Comparison of ENCODE assay signal across 8 mouse cellular contexts in the genomic region with DNA sequence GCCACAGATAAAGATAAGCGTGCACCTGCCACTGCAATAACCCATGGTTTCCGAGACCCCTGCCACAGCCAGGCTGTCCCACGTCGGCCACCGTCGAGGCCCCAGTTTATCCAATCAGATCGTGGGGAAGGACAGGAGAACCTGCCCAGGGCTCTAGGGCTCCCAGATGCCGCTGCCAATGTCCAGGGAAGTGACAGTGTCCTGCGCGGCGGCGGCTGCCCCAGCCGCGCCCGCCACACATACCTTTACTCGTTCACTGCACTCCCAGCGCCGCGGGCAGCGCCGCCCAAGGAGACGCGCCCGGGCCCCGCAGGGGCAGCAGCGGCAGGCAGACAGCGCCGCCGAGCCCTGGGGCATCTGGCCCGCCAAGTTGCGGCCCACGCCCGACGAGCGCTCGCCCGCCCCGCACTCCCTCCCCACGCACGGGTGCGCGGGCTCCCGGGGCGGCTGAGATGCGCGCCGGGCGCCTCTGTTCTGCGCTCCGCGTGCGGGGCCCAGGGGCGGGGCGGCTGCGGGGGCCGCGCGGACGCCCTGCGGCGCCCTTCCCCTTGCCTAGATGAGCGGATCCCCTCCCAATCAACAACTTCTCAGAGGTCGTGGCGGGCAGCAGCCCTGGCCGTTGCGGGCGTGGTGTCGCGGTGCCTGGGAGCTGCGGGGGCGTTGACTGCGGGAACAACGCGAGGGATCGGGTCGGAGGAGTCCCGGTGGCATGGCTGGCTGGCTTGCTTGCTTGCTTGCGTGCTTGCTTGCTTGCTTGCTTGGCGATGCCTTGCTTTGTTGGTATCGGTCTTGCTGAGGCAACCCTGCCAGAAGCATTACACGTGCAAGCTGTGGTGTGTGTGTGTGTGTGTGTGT. TPM values are rescaled to one million over a fixed set of nuclear protein-coding genes. Genes with fewer than 3 reads are reported as not detected.
DNase-seq lines count a peak whose midpoint lies in the region; ATAC-seq and TF ChIP-seq lines count a peak whose summit lies in the region.
"Had no signal": no experiment of that assay in that cellular context is flagged by ENCODE, and none has a peak within 500 bp of the region (broad histone marks: within the 10 kb centered on the region; RNA-seq: fewer than 3 reads in every experiment).

A gene (minus strand): TSS at position 811 of the 855 bp plus-strand sequence.

- no peaks in the 10 kb centered on the region for H3K9me3 ChIP-seq in limb, embryonic 10.5 days (replicated peaks)
- no peaks in the 10 kb centered on the region for H3K9me3 ChIP-seq in neural tube, embryonic 12.5 days

- peak within 1 kb of the TSS; percentile 76 for H3K4me3 ChIP-seq in limb, embryonic 10.5 days
- H3K4me3 ChIP-seq in neural tube, embryonic 12.5 days, result peak within 1 kb of the TSS; percentile 83

- TF ChIP-seq CTCF in brain, embryonic 14.5 days (IDR thresholded peaks at IDR 0.05; ENCODE audit: borderline replicate concordance, extremely low read depth, insufficient read depth, insufficient read length), result no peak

- H3K4me2 ChIP-seq in neural tube, embryonic 12.5 days (replicated peaks), result peak within 1 kb of the TSS; percentile 79

- peak; percentile 91 for DNase-seq in brain, embryonic 14.5 days (ENCODE audit: low read depth)
- peak; percentile 77 for DNase-seq in embryo, embryonic 9.5 days (ENCODE audit: extremely low spot score)
- DNase-seq in gastrocnemius, postnatal 4 days (ENCODE audit: low spot score in 2 of 2), result peak; percentile 21 to 33
- DNase-seq in kidney, adult 9 months, result peak; percentile 12
- DNase-seq in limb, embryonic 10.5 days (ENCODE audit: low spot score), result peak; percentile 75
- DNase-seq in urinary bladder, postnatal 14 days (ENCODE audit: low spot score), result peak; percentile 16

- ATAC-seq in neural tube, embryonic 12.5 days (ENCODE audit: low FRiP score, low read depth), result peak; percentile 89

- peak within 1 kb of the TSS; percentile 89 for H3K9ac ChIP-seq in neural tube, embryonic 12.5 days

- 0 out of 2 replicates have a peak, but pooled peaks have one; percentile 9 for TF ChIP-seq POLR2A in brain, embryonic 14.5 days (IDR thresholded peaks at IDR 0.05; ENCODE audit: borderline replicate concordance, extremely low read depth, insufficient read depth, insufficient read length, poor library complexity, severe bottlenecking)

- H3K36me3 ChIP-seq in limb, embryonic 10.5 days, result no peaks in the 10 kb centered on the region
- H3K36me3 ChIP-seq in neural tube, embryonic 12.5 days, result no peaks in the 10 kb centered on the region

- peak within 1 kb of the TSS; percentile 76 for H3K27ac ChIP-seq in limb, embryonic 10.5 days
- H3K27ac ChIP-seq in neural tube, embryonic 12.5 days, result peak within 1 kb of the TSS; percentile 32; the same call in 1 of the 2 replicates

- WGBS in limb, embryonic 10.5 days, result under 1% methylated on average over 78 of the region's 81 CpGs
- WGBS in neural tube, embryonic 12.5 days, result under 1% methylated on average over 75 of the region's 81 CpGs

- H3K27me3 ChIP-seq in limb, embryonic 10.5 days (ENCODE audit: low read depth, poor library complexity, severe bottlenecking), result peaks cover 29% of the 10 kb centered on the region
- no peaks in the 10 kb centered on the region for H3K27me3 ChIP-seq in neural tube, embryonic 12.5 days (replicated peaks)

- peaks cover 10% of the 10 kb centered on the region; the same call in 1 of the 2 replicates for H3K4me1 ChIP-seq in limb, embryonic 10.5 days
- H3K4me1 ChIP-seq in neural tube, embryonic 12.5 days, result no peaks in the 10 kb centered on the region

RNA-seq across cellular contexts. Expression of the gene that starts here (rescaled TPM):
- 12.4 and 12.9 TPM in 2 replicates for polyA plus RNA-seq in brain, embryonic 14.5 days (2012; rRNA removed)
- 1 to 10 TPM; 1.1 to 1.8 TPM for total RNA-seq in gastrocnemius, postnatal 4 days (2021)
- polyA plus RNA-seq in limb, embryonic 10.5 days (2016; fragmentation: Nextera tagmentation; extraction: Ambion mirVana), result 0.18 TPM in 1 of 2 replicates, not detected in the other
- 7.2 and 7.6 TPM in 2 replicates for polyA plus RNA-seq in neural tube, embryonic 12.5 days (2016; fragmentation: Nextera tagmentation; extraction: Ambion mirVana)
- total RNA-seq: hematopoietic stem cell, adult 5-6 weeks had no signal

Comparison
In these comparisons a context has a peak if more than half of its experiments do, and no peak if none do; other contexts are left out.
1. Peak in every context shown above with its lines: DNase-seq, ATAC-seq, H3K4me3 ChIP-seq and H3K27ac ChIP-seq.
2. Peak in DNase-seq, H3K4me3 ChIP-seq and H3K27ac ChIP-seq in limb, embryonic 10.5 days; RNA of the gene not detected or under 1 TPM.
3. DNase-seq: peak in every context shown above with its lines; median percentile 91 in brain, embryonic 14.5 days; 77 in embryo, embryonic 9.5 days; 75 in limb, embryonic 10.5 days; 27 in gastrocnemius, postnatal 4 days; 16 in urinary bladder, postnatal 14 days; 12 in kidney, adult 9 months.